Comparison of ENCODE assay signal across 7 mouse cellular contexts in the genomic region with DNA sequence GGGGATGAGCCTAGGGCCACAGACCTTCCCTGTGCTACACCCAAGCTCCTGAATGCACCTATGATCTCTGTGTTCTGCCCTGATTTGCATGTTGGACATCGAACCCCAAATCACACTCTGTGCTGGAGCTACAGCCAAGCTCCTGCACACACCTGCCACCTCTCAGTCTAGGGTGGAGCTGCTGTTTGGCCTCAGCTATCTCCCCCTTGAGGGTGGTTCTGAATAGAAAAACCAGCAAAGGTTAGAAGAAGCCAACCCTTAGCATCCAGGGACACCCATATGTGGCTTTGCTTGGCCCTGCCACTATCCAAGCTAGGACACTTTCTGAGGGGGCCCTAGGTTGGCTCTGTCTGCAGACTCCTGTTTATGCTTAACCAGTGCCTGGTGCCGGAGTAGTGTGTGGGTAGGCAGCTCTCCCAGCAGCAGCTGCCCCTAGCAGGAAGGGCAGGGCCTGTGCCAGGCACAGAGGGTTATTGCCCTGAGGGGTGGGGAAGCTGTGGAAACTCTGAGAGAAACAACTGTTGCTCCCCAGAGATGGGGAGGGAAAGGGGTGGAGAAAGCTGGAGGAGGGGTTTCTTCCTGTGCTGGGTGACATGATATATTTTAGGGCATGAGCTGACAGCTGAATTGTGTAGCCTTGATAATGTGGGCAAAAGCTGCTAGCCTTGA. TPM values are rescaled to one million over a fixed set of nuclear protein-coding genes. Genes with fewer than 3 reads are reported as not detected.
DNase-seq lines count a peak whose midpoint lies in the region; ATAC-seq lines count a peak whose summit lies in the region.

No protein-coding gene starts in this region.

- peak; percentile 21 for DNase-seq in 416B (ENCODE audit: low read depth)
- DNase-seq in large intestine, adult 2 months (ENCODE audit: low read depth, low spot score), result peak; percentile 40
- DNase-seq in right cerebral cortex, adult 2 months (ENCODE audit: low spot score in 2 of 2), result no peak
- DNase-seq in left cerebral cortex, postnatal 25 days (ENCODE audit: low spot score in 2 of 2), result no peak

- no peaks in the 10 kb centered on the region for H3K36me3 ChIP-seq in heart, embryonic 12.5 days
- no peaks in the 10 kb centered on the region for H3K36me3 ChIP-seq in stomach, embryonic 15.5 days

- peaks cover 47% of the 10 kb centered on the region for H3K4me1 ChIP-seq in heart, embryonic 12.5 days (replicated peaks)
- 0 out of 2 replicates have a peak, but pooled peaks cover 8% of the 10 kb centered on the region for H3K4me1 ChIP-seq in stomach, embryonic 15.5 days

- peaks cover 3% of the 10 kb centered on the region; the same call in 1 of the 2 replicates for H3K27me3 ChIP-seq in heart, embryonic 12.5 days (replicated peaks)
- no peaks in the 10 kb centered on the region for H3K27me3 ChIP-seq in stomach, embryonic 15.5 days (replicated peaks)

- no peak overlapping the region for H3K4me2 ChIP-seq in heart, embryonic 12.5 days
- H3K4me2 ChIP-seq in stomach, embryonic 15.5 days, result no peak overlapping the region

- no peaks in the 10 kb centered on the region for H3K9me3 ChIP-seq in heart, embryonic 12.5 days (replicated peaks)
- H3K9me3 ChIP-seq in stomach, embryonic 15.5 days, result no peaks in the 10 kb centered on the region

- H3K9ac ChIP-seq in heart, embryonic 12.5 days, result no peak overlapping the region
- no peak overlapping the region for H3K9ac ChIP-seq in stomach, embryonic 15.5 days

- 0 out of 2 replicates have a peak overlapping the region, but pooled peaks have one; percentile 18 for H3K27ac ChIP-seq in heart, embryonic 12.5 days (ENCODE audit: poor library complexity, severe bottlenecking)
- peak overlapping the region; percentile 8; the same call in 1 of the 2 replicates for H3K27ac ChIP-seq in stomach, embryonic 15.5 days

- intact Hi-C loops in left cerebral cortex, postnatal 25 days (cut with DNase I), result loop anchor here (5.0 kb wide), 1 partner anchor 73 kb away; no protein-coding TSS in a partner anchor

- no peak overlapping the region for H3K4me3 ChIP-seq in heart, embryonic 12.5 days
- H3K4me3 ChIP-seq in stomach, embryonic 15.5 days (replicated peaks), result no peak overlapping the region

- peak; percentile 45 for ATAC-seq in CD4-positive, CD25-positive, alpha-beta regulatory T cell, adult 4 months
- ATAC-seq in heart, embryonic 12.5 days (ENCODE audit: insufficient number of reproducible peaks, low FRiP score), result 0 out of 2 replicates have a peak, but pooled peaks have one; percentile 17
- ATAC-seq in stomach, embryonic 15.5 days (ENCODE audit: insufficient read depth, low FRiP score, low read depth), result no peak; the same call in 1 of the 2 replicates

- WGBS in heart, embryonic 12.5 days, result 50% methylated on average over 2 of the region's 2 CpGs
- WGBS in large intestine, adult 2 months, result 25% methylated on average over 2 of the region's 2 CpGs
- 43% methylated on average over 2 of the region's 2 CpGs for WGBS in stomach, embryonic 15.5 days

RNA-seq across cellular contexts. Expression of a gene that starts 23.9 kb away (rescaled TPM):
- 10 to 100 TPM; 43.3 to 45.1 TPM for polyA plus RNA-seq in CD4-positive, CD25-positive, alpha-beta regulatory T cell, adult 4 months (2017; shearing (Covaris generic))
- polyA plus RNA-seq in heart, embryonic 12.5 days (2016; fragmentation: Nextera tagmentation; extraction: Ambion mirVana), result 79.1 and 85.8 TPM in 2 replicates
- polyA plus RNA-seq in large intestine, adult 2 months (2012; rRNA removed), result 74.2 and 172 TPM in 2 replicates
- polyA plus RNA-seq in stomach, embryonic 15.5 days (2015; fragmentation: Nextera tagmentation; extraction: Ambion mirVana), result 54.6 and 63.0 TPM in 2 replicates
- total RNA-seq in left cerebral cortex, postnatal 25 days (2021), result 100 to 1,000 TPM; 128 to 149 TPM

Comparison
In these comparisons a context has a peak if more than half of its experiments do, and no peak if none do; other contexts are left out.
1. DNase-seq: peak in 416B (single experiment) and large intestine, adult 2 months (single experiment); none in right cerebral cortex, adult 2 months (0 of 2) and left cerebral cortex, postnatal 25 days (0 of 2).